Mouse (Mus musculus) cerebellum, adult 2 months (tissue): Measurements from ENCODE around the gene Ttll4. TPM values are rescaled to one million over a fixed set of nuclear protein-coding genes. Genes with fewer than 3 reads are reported as not detected.

Experiments
- DNase-seq, 2 experiments: peaks; one replicate each; pipeline ENCODE4 v3.0.0; 2021
- H3K27ac ChIP-seq: fragments of 200-500 bp; 2 replicates; pipeline ENCODE4 v1.5.1; 2012; ENCODE audit warnings: low read length, control low read depth, inconsistent platforms; ENCODE audit not compliant: insufficient read depth
- H3K27me3 ChIP-seq: fragments of 200-500 bp; 2 replicates; pipeline ENCODE4 v1.6.1; 2012; ENCODE audit warnings: inconsistent platforms, mild to moderate bottlenecking, low read length, moderate library complexity; ENCODE audit not compliant: control insufficient read depth, insufficient read depth
- H3K4me1 ChIP-seq: fragments of 200-500 bp; 2 replicates; pipeline ENCODE4 v1.6.1; 2011; ENCODE audit warnings: low read length; ENCODE audit not compliant: control insufficient read depth, insufficient read depth
- H3K4me3 ChIP-seq: fragments of 200-500 bp; replicated peaks from 2 replicates; pipeline ENCODE3; 2011; ENCODE audit warnings: mild to moderate bottlenecking, low read depth, low read length, control low read depth; ENCODE audit not compliant: insufficient read depth
- CTCF ChIP-seq: fragments of 200-500 bp; IDR thresholded peaks from 2 replicates; pipeline ENCODE4 v1.5.1; 2011; ENCODE audit warnings: low read depth, mild to moderate bottlenecking, control low read depth, low read length, moderate library complexity, borderline replicate concordance; ENCODE audit not compliant: insufficient read depth
- POLR2A ChIP-seq: fragments of 200-500 bp; IDR thresholded peaks from 2 replicates; pipeline ENCODE4 v1.6.1; 2011; ENCODE audit warnings: low read length, control low read depth, borderline replicate concordance; ENCODE audit not compliant: insufficient read depth
- WGBS: fragments of 180-500 bp; shearing (Covaris S2); methylation state at CpG from one replicate; pipeline ENCODE4 v1.1.7; 2018; 5-methylcytosine and 5-hydroxymethylcytosine counted together
- polyA plus RNA-seq: library from polyadenylated mRNA; depleted of rRNA; stranded (reverse); fragments of >200 nt; gene quantifications from 2 replicates; pipeline ENCODE4 v1.2.3, GENCODE M21; 2012; rRNA removed

The Ttll4 gene
- polyA plus RNA-seq, 1 experiment, result 22.4 TPM

- Histone ChIP-seq H3K27me3 (peaks cover 1% of the 10 kb centered on the region; the same call in 1 of the 2 replicates), H3K27ac (no peak overlapping the region), H3K4me1 (0 out of 2 replicates have a peak, but pooled peaks cover 3% of the 10 kb centered on the region), H3K4me3 (no peak overlapping the region)
- DNase-seq, result no peak
- no peak for TF ChIP-seq CTCF
- TF ChIP-seq POLR2A, result no peak
- 92% methylated on average over 3 of the region's 3 CpGs for WGBS
These were observed 91.3 kb downstream of the Ttll4 start for GRCm38 (mm10) chr1:74752833-74753232.

Other genes with a start within 250 kb of the Ttll4 start
- gene Cnot9, start 155.7 kb upstream of the Ttll4 start, polyA plus RNA-seq, result 28.4 and 28.5 TPM in 2 replicates
- gene Plcd4, start 118.9 kb upstream of the Ttll4 start, polyA plus RNA-seq, result 28.1 and 29.0 TPM in 2 replicates
- gene Usp37, start 117.5 kb upstream of the Ttll4 start, polyA plus RNA-seq, result 11.7 and 12.5 TPM in 2 replicates
- gene Zfp142, start 73.5 kb upstream of the Ttll4 start, polyA plus RNA-seq, result 26.8 and 30.1 TPM in 2 replicates
- 26.7 and 28.9 TPM in 2 replicates for gene Bcs1l, start 73.5 kb upstream of the Ttll4 start, polyA plus RNA-seq
- 145 and 146 TPM in 2 replicates for gene Rnf25, start 60.3 kb upstream of the Ttll4 start, polyA plus RNA-seq
- gene Stk36, start 60.3 kb upstream of the Ttll4 start, polyA plus RNA-seq, result 4.7 and 6.2 TPM in 2 replicates
- 30.4 and 32.4 TPM in 2 replicates for gene Cyp27a1, start 51.8 kb downstream of the Ttll4 start, polyA plus RNA-seq
- gene Prkag3, start 87.5 kb downstream of the Ttll4 start, polyA plus RNA-seq, result 0.33 and 0.52 TPM in 2 replicates
- 3.6 and 4.0 TPM in 2 replicates for gene Wnt6, start 110.1 kb downstream of the Ttll4 start, polyA plus RNA-seq
- gene Wnt10a, start 129.8 kb downstream of the Ttll4 start, polyA plus RNA-seq, result 0.36 and 0.59 TPM in 2 replicates
- gene Cdk5r2, start 193.2 kb downstream of the Ttll4 start, polyA plus RNA-seq, result 83.2 and 85.2 TPM in 2 replicates
- 0.46 and 1.1 TPM in 2 replicates for gene Fev, start 223.7 kb downstream of the Ttll4 start, polyA plus RNA-seq
- 1.7 and 3.3 TPM in 2 replicates for gene Cryba2, start 231.4 kb downstream of the Ttll4 start, polyA plus RNA-seq